27 mouse cellular contexts compared by ENCODE assay signal in genomic region chr2:34258256-34258655, GRCm38 (mm10).
DNase-seq lines count a peak whose midpoint lies in the region; ATAC-seq lines count a peak whose summit lies in the region.
"Had no signal": no experiment of that assay in that cellular context is flagged by ENCODE, and none has a peak within 500 bp of the region (broad histone marks: within the 10 kb centered on the region; RNA-seq: fewer than 3 reads in every experiment).

No protein-coding gene starts in this region.

- peaks cover 27% of the 10 kb centered on the region for H3K4me1 ChIP-seq in forebrain, embryonic 14.5 days (ENCODE audit: control insufficient read depth, insufficient read depth, low read length)
- peaks cover 35% of the 10 kb centered on the region for H3K4me1 ChIP-seq in forebrain, embryonic 12.5 days
- H3K4me1 ChIP-seq: embryonic facial prominence, embryonic 15.5 days had no signal

- H3K9me3 ChIP-seq in forebrain, embryonic 14.5 days (replicated peaks; ENCODE audit: control insufficient read depth, low read length), result no peaks in the 10 kb centered on the region
- no peaks in the 10 kb centered on the region for H3K9me3 ChIP-seq in forebrain, embryonic 12.5 days
- H3K9me3 ChIP-seq: embryonic facial prominence, embryonic 13.5 days; embryonic facial prominence, embryonic 15.5 days; forebrain, embryonic 10.5 days; forebrain, embryonic 13.5 days; G1E had no signal

- H3K27me3 ChIP-seq in forebrain, embryonic 14.5 days (replicated peaks; ENCODE audit: control insufficient read depth, insufficient read depth, low read length), result no peaks in the 10 kb centered on the region
- H3K27me3 ChIP-seq in forebrain, embryonic 12.5 days, result no peaks in the 10 kb centered on the region
- H3K27me3 ChIP-seq: CH12.LX; embryonic facial prominence, embryonic 13.5 days; embryonic facial prominence, embryonic 15.5 days; Patski had no signal

- no peak overlapping the region for H3K27ac ChIP-seq in forebrain, embryonic 14.5 days (ENCODE audit: low read depth, low read length)
- no peak overlapping the region for H3K27ac ChIP-seq in forebrain, embryonic 12.5 days
- H3K27ac ChIP-seq: embryonic facial prominence, embryonic 13.5 days; embryonic facial prominence, embryonic 15.5 days; forebrain, embryonic 10.5 days; forebrain, embryonic 13.5 days had no signal

- H3K9ac ChIP-seq in forebrain, embryonic 14.5 days (ENCODE audit: low read length), result no peak overlapping the region
- no peak overlapping the region for H3K9ac ChIP-seq in forebrain, embryonic 12.5 days
- H3K9ac ChIP-seq: embryonic facial prominence, embryonic 13.5 days; embryonic facial prominence, embryonic 15.5 days; forebrain, embryonic 13.5 days had no signal

- H3K36me3 ChIP-seq in forebrain, embryonic 14.5 days (ENCODE audit: control insufficient read depth, insufficient read depth, low read length), result no peaks in the 10 kb centered on the region
- H3K36me3 ChIP-seq in forebrain, embryonic 12.5 days (replicated peaks), result no peaks in the 10 kb centered on the region
- H3K36me3 ChIP-seq: embryonic facial prominence, embryonic 13.5 days; embryonic facial prominence, embryonic 15.5 days; forebrain, embryonic 10.5 days; G1E had no signal

- DNase-seq in forebrain, embryonic 14.5 days (ENCODE audit: low spot score), result peak; percentile 83
- peak; percentile 69 for DNase-seq in retina, postnatal 1 day
- DNase-seq in retina, embryonic 14.5 days (ENCODE audit: low spot score), result no peak
- no peak for DNase-seq in thymus, postnatal 4 days
- DNase-seq: adrenal gland, adult 8-10 months; adrenal gland, postnatal 14 days; adrenal gland, postnatal 36 days; B cell, adult 2 months; cerebellum, adult 11 months; cerebellum, adult 18-20 months; cerebellum, adult 8-10 months; cerebellum, adult 9-11 months; cerebellum, postnatal 14 days; cerebellum, postnatal 36 days; embryo, embryonic 11 days had no signal

- 15% methylated on average over 2 of the region's 2 CpGs for WGBS in forebrain, embryonic 14.5 days
- 52% methylated on average over 2 of the region's 2 CpGs for WGBS in forebrain, embryonic 12.5 days

- H3K4me2 ChIP-seq in forebrain, embryonic 14.5 days (ENCODE audit: low read length), result no peak overlapping the region
- no peak overlapping the region for H3K4me2 ChIP-seq in forebrain, embryonic 12.5 days
- H3K4me2 ChIP-seq: embryonic facial prominence, embryonic 13.5 days; embryonic facial prominence, embryonic 15.5 days; forebrain, embryonic 13.5 days had no signal

- ATAC-seq in forebrain, embryonic 14.5 days, result no peak; the same call in 1 of the 2 replicates
- no peak for ATAC-seq in forebrain, embryonic 12.5 days (ENCODE audit: low FRiP score)
- ATAC-seq: activated CD4-positive, CD25-positive, alpha-beta regulatory T cell, adult 4 months; CD4-positive, CD25-positive, alpha-beta regulatory T cell, adult 4 months; forebrain, embryonic 13.5 days; forebrain, embryonic 16.5 days; Patski had no signal

- no peak overlapping the region for H3K4me3 ChIP-seq in forebrain, embryonic 14.5 days (ENCODE audit: low read depth, low read length)
- H3K4me3 ChIP-seq in forebrain, embryonic 12.5 days (replicated peaks), result no peak overlapping the region
- H3K4me3 ChIP-seq: embryonic facial prominence, embryonic 13.5 days; embryonic facial prominence, embryonic 15.5 days; erythroblast, embryonic 14.5 days; forebrain, embryonic 10.5 days; forebrain, embryonic 13.5 days had no signal

Comparison
In these comparisons a context has a peak if more than half of its experiments do, and no peak if none do; other contexts are left out.
1. DNase-seq: peak in forebrain, embryonic 14.5 days (single experiment) and retina, postnatal 1 day (single experiment); none in retina, embryonic 14.5 days (single experiment) and thymus, postnatal 4 days (single experiment).